ENCODE assay signal across 9 mouse cellular contexts in the genomic region with DNA sequence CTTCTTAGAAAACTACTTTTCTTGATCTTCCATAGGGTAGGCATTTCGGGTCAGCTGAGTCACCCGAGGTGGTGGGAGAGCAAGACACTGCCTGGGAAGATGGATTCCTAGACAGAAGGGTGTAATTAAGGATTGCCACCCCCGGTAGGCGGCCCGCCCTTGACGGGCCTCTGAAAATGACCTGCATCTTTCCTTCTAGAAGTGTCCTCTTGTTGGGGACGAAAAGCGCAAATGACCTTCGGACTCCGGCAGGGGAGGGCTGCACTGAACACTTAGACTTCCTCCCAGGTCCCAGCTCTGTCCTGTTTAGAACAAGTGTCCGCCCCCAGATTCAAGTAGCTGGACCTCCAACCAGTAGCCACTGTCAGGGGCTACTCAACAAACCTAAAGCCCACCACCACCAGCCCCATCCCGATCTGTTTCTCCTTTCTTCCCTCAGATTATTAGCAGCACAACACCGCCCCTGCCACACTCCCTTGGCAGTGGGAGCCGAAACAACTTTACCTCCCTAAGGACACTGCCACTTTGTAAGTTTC. TPM values are rescaled to one million over a fixed set of nuclear protein-coding genes. Genes with fewer than 3 reads are reported as not detected.
DNase-seq lines count a peak whose midpoint lies in the region; ATAC-seq and TF ChIP-seq lines count a peak whose summit lies in the region.
"Had no signal": no experiment of that assay in that cellular context is flagged by ENCODE, and none has a peak within 500 bp of the region (broad histone marks: within the 10 kb centered on the region; RNA-seq: fewer than 3 reads in every experiment).

No protein-coding gene starts in this region.

- H3K4me2 ChIP-seq in forebrain, embryonic 11.5 days (ENCODE audit: low read depth, low read length, severe bottlenecking), result peak overlapping the region; percentile 97
- H3K4me2 ChIP-seq in midbrain, postnatal 0 days (ENCODE audit: low read depth, low read length, poor library complexity, severe bottlenecking), result peak overlapping the region; percentile 96

- no peak overlapping the region for H3K27ac ChIP-seq in layer of hippocampus, adult 2 months
- H3K27ac ChIP-seq in forebrain, embryonic 11.5 days (ENCODE audit: low read depth, low read length), result no peak overlapping the region
- H3K27ac ChIP-seq in midbrain, postnatal 0 days (ENCODE audit: low read depth, low read length), result no peak overlapping the region

- ATAC-seq in forebrain, embryonic 11.5 days (replicated peaks; ENCODE audit: low FRiP score), result no peak
- ATAC-seq in midbrain, postnatal 0 days (ENCODE audit: low FRiP score), result no peak
- ATAC-seq: Patski had no signal

- peaks cover 10% of the 10 kb centered on the region for H3K4me1 ChIP-seq in forebrain, embryonic 11.5 days (replicated peaks; ENCODE audit: control insufficient read depth, insufficient read depth, low read length)
- peaks cover 9% of the 10 kb centered on the region; the same call in 1 of the 2 replicates for H3K4me1 ChIP-seq in midbrain, postnatal 0 days (ENCODE audit: insufficient read depth, low read length)

- no peaks in the 10 kb centered on the region for H3K9me3 ChIP-seq in forebrain, embryonic 11.5 days (ENCODE audit: control insufficient read depth, low read length)
- H3K9me3 ChIP-seq in midbrain, postnatal 0 days (ENCODE audit: low read length), result no peaks in the 10 kb centered on the region

- H3K27me3 ChIP-seq in forebrain, embryonic 11.5 days (ENCODE audit: control insufficient read depth, insufficient read depth, low read length), result peaks cover 29% of the 10 kb centered on the region
- H3K27me3 ChIP-seq in midbrain, postnatal 0 days (ENCODE audit: insufficient read depth, low read length), result 0 out of 2 replicates have a peak, but pooled peaks cover 6% of the 10 kb centered on the region

- DNase-seq in layer of hippocampus, adult 2 months (ENCODE audit: low spot score in 2 of 2), result no peak
- no peak for DNase-seq in layer of hippocampus, adult 8-10 months (ENCODE audit: low spot score in 2 of 2)
- no peak for DNase-seq in forebrain, embryonic 11.5 days (ENCODE audit: low spot score)
- DNase-seq in kidney, adult 9 months, result peak; percentile 66
- no peak for DNase-seq in midbrain, postnatal 0 days (ENCODE audit: low spot score)
- no peak for DNase-seq in spleen, adult 18-20 months
- no peak for DNase-seq in left cerebral cortex, adult 18-20 months (ENCODE audit: low spot score in 2 of 2)
- no peak for DNase-seq in adrenal gland, adult 18-20 months (ENCODE audit: low spot score in 2 of 2)

- no peaks in the 10 kb centered on the region for H3K36me3 ChIP-seq in forebrain, embryonic 11.5 days (ENCODE audit: control insufficient read depth, insufficient read depth, low read length)
- H3K36me3 ChIP-seq in midbrain, postnatal 0 days (ENCODE audit: insufficient read depth, low read length), result no peaks in the 10 kb centered on the region

- under 1% methylated on average over 14 of the region's 14 CpGs for WGBS in forebrain, embryonic 11.5 days
- WGBS in midbrain, postnatal 0 days, result 1% methylated on average over 14 of the region's 14 CpGs

- peak overlapping the region; percentile 73 for H3K4me3 ChIP-seq in layer of hippocampus, adult 2 months
- peak overlapping the region; percentile 73 for H3K4me3 ChIP-seq in forebrain, embryonic 11.5 days (ENCODE audit: low read depth, low read length)
- H3K4me3 ChIP-seq in midbrain, postnatal 0 days (ENCODE audit: low read depth, low read length), result peak overlapping the region; percentile 89

- TF ChIP-seq CTCF in layer of hippocampus, adult 2 months (conservative IDR thresholded peaks at IDR 0.05), result no peak
- no peak for TF ChIP-seq CTCF in midbrain, postnatal 0 days (IDR thresholded peaks at IDR 0.05)

- H3K9ac ChIP-seq in forebrain, embryonic 11.5 days (ENCODE audit: low read length), result peak overlapping the region; percentile 81
- H3K9ac ChIP-seq in midbrain, postnatal 0 days (replicated peaks; ENCODE audit: low read length, poor library complexity, severe bottlenecking), result peak overlapping the region; percentile 45; the same call in 1 of the 2 replicates

RNA-seq across cellular contexts. Expression of a gene that starts 0.7 kb away (rescaled TPM):
- 10 to 100 TPM; 78.0 to 80.1 TPM for total RNA-seq in layer of hippocampus, adult 2 months (2021)
- total RNA-seq in layer of hippocampus, adult 8-10 months (2022), result 10 to 100 TPM; 83.3 to 88.6 (median 85.4) TPM
- polyA plus RNA-seq in forebrain, embryonic 11.5 days (2014; fragmentation: Nextera tagmentation; extraction: Ambion mirVana), result 46.0 and 48.1 TPM in 2 replicates
- 160 and 184 TPM in 2 replicates for total RNA-seq in midbrain, postnatal 0 days (2014; rRNA removed)
- polyA plus RNA-seq in midbrain, postnatal 0 days (2015; fragmentation: Nextera tagmentation; extraction: Ambion mirVana), result 22.9 and 25.0 TPM in 2 replicates
- total RNA-seq in left cerebral cortex, adult 18-20 months (2021), result 10 to 100 TPM; 63.4 to 78.5 TPM
- 1 to 10 TPM; 2.3 to 9.7 TPM for total RNA-seq in adrenal gland, adult 18-20 months (2021)

Comparison
In these comparisons a context has a peak if more than half of its experiments do, and no peak if none do; other contexts are left out.
1. RNA of a gene that starts 0.7 kb away (total RNA-seq): 160 to 184 TPM in midbrain, postnatal 0 days, 83.3 to 88.6 TPM in layer of hippocampus, adult 8-10 months, 78.0 to 80.1 TPM in layer of hippocampus, adult 2 months and 63.4 to 78.5 TPM in left cerebral cortex, adult 18-20 months; 2.3 to 9.7 TPM in adrenal gland, adult 18-20 months; every median in the first group is over 4 times any median in the second.
2. Peak in every context shown above with its lines, with median percentiles within 50 percentile points of each other: H3K4me3 ChIP-seq.